ENCODE assay signal across 33 mouse cellular contexts in the genomic region with DNA sequence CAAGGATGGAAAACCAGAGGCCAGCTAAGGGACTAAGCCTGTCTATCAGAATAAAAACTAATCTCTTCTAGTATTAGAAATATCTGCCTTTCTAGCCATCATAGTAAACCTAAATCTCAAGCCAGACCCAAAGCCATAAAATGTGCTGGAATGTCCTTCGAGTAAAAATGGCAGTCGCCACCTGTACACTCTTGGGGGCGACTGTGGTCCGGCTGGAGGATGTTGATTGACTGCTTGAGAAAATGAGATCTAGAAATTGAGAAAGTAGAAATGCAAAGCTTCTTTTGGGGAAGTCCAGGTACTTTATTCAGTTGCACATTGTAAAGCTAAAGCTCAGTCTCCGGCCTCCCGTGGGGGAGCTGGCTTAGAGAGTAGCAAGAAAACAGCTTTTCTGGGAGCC. TPM values are rescaled to one million over a fixed set of nuclear protein-coding genes. Genes with fewer than 3 reads are reported as not detected.
"Had no signal": no experiment of that assay in that cellular context is flagged by ENCODE, and none has a peak within 500 bp of the region (broad histone marks: within the 10 kb centered on the region; RNA-seq: fewer than 3 reads in every experiment).

No protein-coding gene starts in this region.

- H3K9me3 ChIP-seq: embryonic facial prominence, embryonic 10.5 days; embryonic facial prominence, embryonic 12.5 days; embryonic facial prominence, embryonic 13.5 days; embryonic facial prominence, embryonic 15.5 days; forebrain, embryonic 10.5 days; forebrain, embryonic 12.5 days; forebrain, embryonic 13.5 days; forebrain, embryonic 15.5 days had no signal

- DNase-seq: cerebellum, adult 9-10 months; cerebellum, adult 9-11 months; cerebellum, postnatal 10 days; cerebellum, postnatal 14 days; cerebellum, postnatal 25 days; cerebellum, postnatal 36 days; embryo, embryonic 11 days; forebrain, postnatal 0 days; gastrocnemius, adult 2 months; gastrocnemius, postnatal 10 days; gastrocnemius, postnatal 14 days; gastrocnemius, postnatal 25 days; gastrocnemius, postnatal 36 days; heart, adult 11 months; heart, adult 18-20 months; heart, adult 2 months had no signal

- H3K4me3 ChIP-seq: embryonic facial prominence, embryonic 10.5 days; embryonic facial prominence, embryonic 12.5 days; embryonic facial prominence, embryonic 13.5 days; embryonic facial prominence, embryonic 15.5 days; erythroblast, embryonic 14.5 days; forebrain, embryonic 10.5 days; forebrain, embryonic 12.5 days; forebrain, embryonic 13.5 days; forebrain, embryonic 15.5 days; gastrocnemius, adult 2 months; heart, adult 2 months had no signal

- H3K27me3 ChIP-seq: embryonic facial prominence, embryonic 12.5 days; embryonic facial prominence, embryonic 13.5 days; embryonic facial prominence, embryonic 15.5 days; forebrain, embryonic 12.5 days; forebrain, embryonic 13.5 days; forebrain, embryonic 15.5 days had no signal

- ATAC-seq: forebrain, embryonic 13.5 days; forebrain, embryonic 14.5 days; forebrain, embryonic 15.5 days; forebrain, embryonic 16.5 days; forebrain, postnatal 0 days had no signal

- H3K4me1 ChIP-seq: embryonic facial prominence, embryonic 10.5 days; embryonic facial prominence, embryonic 12.5 days; embryonic facial prominence, embryonic 13.5 days; embryonic facial prominence, embryonic 15.5 days; forebrain, embryonic 10.5 days; forebrain, embryonic 12.5 days; forebrain, embryonic 13.5 days; forebrain, embryonic 15.5 days had no signal

- H3K4me2 ChIP-seq: embryonic facial prominence, embryonic 12.5 days; embryonic facial prominence, embryonic 13.5 days; embryonic facial prominence, embryonic 15.5 days; forebrain, embryonic 12.5 days; forebrain, embryonic 13.5 days; forebrain, embryonic 15.5 days had no signal

- H3K36me3 ChIP-seq: embryonic facial prominence, embryonic 10.5 days; embryonic facial prominence, embryonic 12.5 days; embryonic facial prominence, embryonic 13.5 days; embryonic facial prominence, embryonic 15.5 days; forebrain, embryonic 10.5 days; forebrain, embryonic 12.5 days; forebrain, embryonic 15.5 days had no signal

- H3K27ac ChIP-seq: embryonic facial prominence, embryonic 10.5 days; embryonic facial prominence, embryonic 12.5 days; embryonic facial prominence, embryonic 13.5 days; embryonic facial prominence, embryonic 15.5 days; forebrain, embryonic 10.5 days; forebrain, embryonic 12.5 days; forebrain, embryonic 13.5 days; forebrain, embryonic 15.5 days; gastrocnemius, adult 2 months; heart, adult 2 months had no signal

- H3K9ac ChIP-seq: embryonic facial prominence, embryonic 12.5 days; embryonic facial prominence, embryonic 13.5 days; embryonic facial prominence, embryonic 15.5 days; forebrain, embryonic 12.5 days; forebrain, embryonic 13.5 days; forebrain, embryonic 15.5 days; forebrain, postnatal 0 days had no signal

RNA-seq across cellular contexts. Expression of a gene that starts 18.5 kb away (rescaled TPM):
- total RNA-seq: common myeloid progenitor, adult 5-6 weeks; gastrocnemius, adult 2 months; gastrocnemius, adult 8-10 months; gastrocnemius, postnatal 10 days; gastrocnemius, postnatal 14 days; gastrocnemius, postnatal 25 days; gastrocnemius, postnatal 36 days; granulocyte monocyte progenitor cell, adult 5-6 weeks; heart, adult 18-20 months; heart, adult 2 months; heart, adult 8-10 months had no signal
- polyA plus RNA-seq: embryonic facial prominence, embryonic 10.5 days; embryonic facial prominence, embryonic 11.5 days; embryonic facial prominence, embryonic 12.5 days; embryonic facial prominence, embryonic 13.5 days; erythroblast, embryonic 14.5 days; forebrain, embryonic 10.5 days; forebrain, embryonic 11.5 days; forebrain, embryonic 12.5 days had no signal

RNA-seq across cellular contexts. Expression of a gene that starts 57.9 kb away (rescaled TPM):
- polyA plus RNA-seq: erythroblast, embryonic 14.5 days; forebrain, embryonic 12.5 days had no signal
